Mouse (Mus musculus) heart, embryonic 13.5 days (tissue): ENCODE results near the gene Hspa12b. TPM values are rescaled to one million over a fixed set of nuclear protein-coding genes. Genes with fewer than 3 reads are reported as not detected.

Experiments used
- ATAC-seq: fragments of 200-750 bp; cut with Nextera tagmentation; 2 replicates; pipeline ENCODE4 v1.8.0; 2017; ENCODE audit warnings: moderate TSS enrichment; ENCODE audit not compliant: insufficient number of reproducible peaks, low FRiP score, low TSS enrichment; ENCODE audit errors: extremely low read depth
- H3K27ac ChIP-seq: fragments of 300-500 bp; sonication (generic); replicated peaks from 2 replicates; pipeline ENCODE4 v1.5.1; 2015; ENCODE audit warnings: moderate library complexity, mild to moderate bottlenecking, inconsistent platforms
- H3K27me3 ChIP-seq: fragments of 300-500 bp; sonication (generic); replicated peaks from 2 replicates; pipeline ENCODE4 v1.6.1; 2015; ENCODE audit warnings: mild to moderate bottlenecking, inconsistent platforms
- H3K36me3 ChIP-seq: fragments of 300-500 bp; sonication (generic); 2 replicates; pipeline ENCODE4 v1.6.1; 2015; ENCODE audit warnings: mild to moderate bottlenecking, inconsistent platforms
- H3K4me1 ChIP-seq: fragments of 300-500 bp; sonication (generic); 2 replicates; pipeline ENCODE4 v1.6.1; 2015; ENCODE audit warnings: inconsistent platforms
- H3K4me2 ChIP-seq: fragments of 300-500 bp; sonication (generic); 2 replicates; pipeline ENCODE4 v1.6.1; 2015; ENCODE audit warnings: inconsistent platforms, mild to moderate bottlenecking, moderate library complexity
- H3K4me3 ChIP-seq: fragments of 300-500 bp; sonication (generic); 2 replicates; pipeline ENCODE4 v1.5.1; 2015; ENCODE audit warnings: moderate library complexity, mild to moderate bottlenecking, inconsistent platforms
- H3K9ac ChIP-seq: fragments of 300-500 bp; sonication (generic); 2 replicates; pipeline ENCODE4 v1.6.1; 2015; ENCODE audit warnings: inconsistent platforms, mild to moderate bottlenecking, moderate library complexity
- H3K9me3 ChIP-seq: fragments of 300-500 bp; sonication (generic); 2 replicates; pipeline ENCODE4 v1.6.1; 2016; ENCODE audit warnings: inconsistent platforms
- WGBS: fragments of 180-500 bp; shearing (Covaris S2); methylation state at CpG from one replicate; pipeline ENCODE4 v1.1.7; 2015; ENCODE audit warnings: mixed read lengths; 5-methylcytosine and 5-hydroxymethylcytosine counted together
- polyA plus RNA-seq: library from polyadenylated mRNA; unstranded; fragments of >200 nt; fragmentation: Nextera tagmentation; extraction: Ambion mirVana; gene quantifications from 2 replicates; pipeline ENCODE4 v1.2.1, GENCODE M21; 2015

The Hspa12b gene
- polyA plus RNA-seq, 1 experiment from 2014 or later, result 8.1 TPM

DNA sequence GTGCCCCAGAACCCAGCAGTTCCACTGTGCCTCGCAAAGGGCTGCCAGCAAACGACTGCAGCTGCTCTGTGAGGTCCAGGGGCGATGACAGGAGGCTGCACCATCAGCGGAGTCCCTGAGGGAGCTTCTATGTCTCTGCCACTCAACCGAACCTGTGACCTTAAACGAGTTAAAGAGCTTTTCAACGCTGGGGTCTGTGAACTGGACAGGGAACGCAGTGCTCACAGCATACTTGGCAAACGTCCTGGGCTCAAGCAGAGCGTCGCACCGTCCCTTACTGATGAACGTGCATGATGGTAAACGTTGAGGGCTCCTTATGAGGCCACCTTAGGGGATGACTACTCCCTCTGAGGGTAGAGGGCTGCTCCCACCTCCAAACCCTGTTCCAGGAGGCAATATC is 59.3 kb downstream of the Hspa12b start:
- H3K27ac ChIP-seq, result peak overlapping the region; percentile 95
- H3K9me3 ChIP-seq, result no peaks in the 10 kb centered on the region
- ATAC-seq, result peak; percentile 56; the same call in 1 of the 2 replicates
- peak overlapping the region; percentile 92 for H3K9ac ChIP-seq
- H3K4me2 ChIP-seq, result peak overlapping the region; percentile 95
- H3K27me3 ChIP-seq, result peaks cover 4% of the 10 kb centered on the region; the same call in 1 of the 2 replicates
- H3K4me1 ChIP-seq, result peaks cover 50% of the 10 kb centered on the region
- peaks cover 23% of the 10 kb centered on the region for H3K36me3 ChIP-seq
- H3K4me3 ChIP-seq, result peak overlapping the region; percentile 73
- 1% methylated on average over 14 of the region's 14 CpGs for WGBS

DNA sequence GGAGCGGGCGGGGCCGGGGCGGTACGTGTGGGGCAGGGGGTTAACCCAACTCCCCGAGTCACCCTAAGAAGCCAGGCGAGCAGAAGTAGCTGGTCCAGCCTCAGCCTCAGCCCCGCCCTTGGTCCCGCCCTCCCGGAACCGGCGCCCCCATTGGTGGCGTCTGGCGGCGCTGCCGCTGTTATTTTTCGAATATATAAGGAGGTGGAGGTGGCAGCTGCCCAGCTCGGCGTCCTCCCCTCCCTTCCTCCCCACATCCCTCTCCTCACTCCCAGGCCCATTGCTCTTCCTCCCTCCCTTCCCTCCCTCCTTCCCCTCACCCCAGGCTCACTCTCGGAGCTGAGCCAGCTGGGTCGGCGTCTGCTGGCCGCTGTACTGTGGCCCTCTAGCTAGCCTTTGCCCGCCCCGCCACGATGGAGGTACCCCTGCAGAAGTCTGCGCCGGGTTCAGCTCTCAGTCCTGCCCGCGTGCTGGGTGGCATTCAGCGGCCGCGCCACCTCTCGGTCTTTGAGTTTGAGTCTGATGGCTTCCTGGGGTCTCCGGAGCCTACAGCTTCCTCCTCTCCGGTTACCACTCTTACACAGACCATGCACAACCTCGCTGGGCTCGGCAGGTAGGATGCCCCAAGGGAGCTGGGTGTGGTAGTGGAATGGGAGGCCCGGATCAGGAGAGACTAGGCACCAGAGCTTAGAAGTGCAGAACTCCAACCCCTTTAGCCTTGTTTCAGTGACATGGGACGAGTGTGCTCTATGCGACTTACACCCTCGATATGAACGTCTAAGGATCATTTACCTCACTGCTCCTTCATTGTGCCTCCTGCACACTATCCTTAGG is 59.9 kb downstream of the Hspa12b start, which contains the start of the genes Cdc25b and Spef1:
Gene Cdc25b (plus strand): TSS at position 179 of the 831 bp plus-strand sequence.
Gene Spef1 (minus strand): TSS at position 512 of the 831 bp plus-strand sequence.
- Histone ChIP-seq H3K4me1 (peaks cover 50% of the 10 kb centered on the region), H3K27ac (peak within 1 kb of the TSS; percentile 95), H3K36me3 (peaks cover 30% of the 10 kb centered on the region), H3K27me3 (peaks cover 4% of the 10 kb centered on the region; the same call in 1 of the 2 replicates), H3K4me2 (peak within 1 kb of the TSS; percentile 95), H3K9ac (peak within 1 kb of the TSS; percentile 92), H3K9me3 (no peaks in the 10 kb centered on the region), H3K4me3 (peak within 1 kb of the TSS; percentile 73)
- under 1% methylated on average over 43 of the region's 43 CpGs for WGBS
- ATAC-seq, result peak; percentile 80

DNA sequence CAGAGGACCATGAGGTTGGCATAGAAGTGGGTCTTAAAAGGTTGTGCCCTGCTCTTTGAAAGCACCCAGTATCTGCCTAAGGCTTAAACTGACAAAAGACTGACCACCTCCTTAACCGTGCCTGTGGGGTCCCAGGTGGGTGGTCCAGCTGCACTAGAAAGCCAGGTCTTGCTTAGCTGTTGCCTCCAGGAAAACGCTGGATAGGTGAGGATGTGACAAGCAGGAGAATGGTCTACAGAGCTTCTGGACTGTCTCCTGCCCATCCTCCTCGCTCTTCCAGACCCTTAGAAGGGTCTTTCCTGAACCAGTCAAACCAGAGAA is 60.5 kb downstream of the Hspa12b start:
- Histone ChIP-seq H3K9me3 (no peaks in the 10 kb centered on the region), H3K4me2 (peak overlapping the region; percentile 95), H3K36me3 (peaks cover 34% of the 10 kb centered on the region), H3K4me1 (peaks cover 50% of the 10 kb centered on the region), H3K27ac (peak overlapping the region; percentile 95; the same call in 1 of the 2 replicates), H3K4me3 (peak overlapping the region; percentile 73), H3K9ac (peak overlapping the region; percentile 92), H3K27me3 (peaks cover 4% of the 10 kb centered on the region; the same call in 1 of the 2 replicates)
- no peak for ATAC-seq
- 31% methylated on average over 3 of the region's 3 CpGs for WGBS

DNA sequence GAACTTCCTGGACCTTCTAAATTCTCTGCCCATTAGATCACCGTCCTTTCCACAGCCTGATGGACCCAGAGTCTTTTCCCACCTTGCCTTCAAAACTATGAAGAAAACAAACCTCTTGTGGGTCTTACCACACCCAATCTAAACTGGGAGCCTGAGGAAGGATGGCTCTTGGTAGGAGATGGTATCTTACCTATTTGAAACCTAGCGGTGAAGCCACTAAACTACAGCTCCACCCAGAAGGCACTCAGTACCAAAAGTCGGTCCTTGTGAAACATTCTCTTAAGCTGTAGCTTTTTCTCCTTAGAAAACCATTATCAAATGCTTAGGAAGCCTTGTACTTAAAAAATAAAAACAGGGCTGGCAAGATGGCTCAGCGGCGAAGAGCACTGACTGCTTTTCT is 61.2 kb downstream of the Hspa12b start:
- Histone ChIP-seq H3K9me3 (no peaks in the 10 kb centered on the region), H3K4me1 (peaks cover 50% of the 10 kb centered on the region), H3K4me3 (no peak overlapping the region; the same call in 1 of the 2 replicates), H3K36me3 (peaks cover 42% of the 10 kb centered on the region), H3K27ac (no peak overlapping the region), H3K27me3 (peaks cover 4% of the 10 kb centered on the region; the same call in 1 of the 2 replicates), H3K9ac (peak overlapping the region; percentile 92; the same call in 1 of the 2 replicates), H3K4me2 (peak overlapping the region; percentile 95; the same call in 1 of the 2 replicates)
- WGBS, result 86% methylated on average over 5 of the region's 5 CpGs
- ATAC-seq, result no peak

DNA sequence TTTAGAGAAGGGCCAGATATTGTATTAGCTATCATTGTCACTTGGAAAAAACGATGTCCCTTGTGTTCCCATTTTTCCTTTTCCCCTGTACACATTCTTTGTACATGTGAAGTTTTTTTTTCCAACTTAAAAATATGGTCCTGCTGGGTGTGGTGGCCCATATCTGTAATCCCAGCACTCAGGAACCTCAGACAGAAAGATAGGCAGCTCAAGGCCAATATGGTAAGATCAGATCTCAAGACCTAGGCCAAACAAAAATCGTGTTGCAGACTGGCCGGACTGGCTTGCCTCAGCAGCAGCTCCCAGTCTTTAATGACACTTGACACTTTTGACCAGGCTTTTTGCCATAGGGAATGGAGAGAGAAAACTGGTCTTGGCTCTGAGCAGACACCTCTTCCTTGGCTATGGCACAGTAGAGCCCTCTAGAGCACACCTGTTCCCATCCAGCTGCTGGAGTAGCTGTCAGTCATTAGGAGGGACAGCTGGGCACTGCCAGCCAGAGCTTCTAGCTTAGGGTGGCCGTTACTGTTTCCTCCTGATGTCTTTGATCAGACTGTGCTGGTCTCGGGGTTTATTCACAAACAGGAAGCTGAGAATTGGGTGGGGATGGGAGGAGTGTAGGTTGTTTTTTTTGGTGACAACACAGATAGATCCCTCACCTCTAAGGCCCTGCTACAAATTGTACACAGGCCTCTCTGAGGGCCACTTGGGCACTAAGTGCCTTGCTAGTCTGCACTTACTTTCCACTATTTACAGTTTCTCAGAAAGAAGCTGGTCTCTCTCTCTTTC is 62.6 kb downstream of the Hspa12b start:
- H3K4me3 ChIP-seq, result no peak overlapping the region
- H3K9me3 ChIP-seq, result no peaks in the 10 kb centered on the region
- peaks cover 50% of the 10 kb centered on the region for H3K4me1 ChIP-seq
- WGBS, result 50% methylated on average over 5 of the region's 5 CpGs
- H3K36me3 ChIP-seq, result peaks cover 56% of the 10 kb centered on the region
- 0 out of 2 replicates have a peak overlapping the region, but pooled peaks have one; percentile 7 for H3K27ac ChIP-seq
- no peak for ATAC-seq
- peak overlapping the region; percentile 29 for H3K4me2 ChIP-seq
- peaks cover 4% of the 10 kb centered on the region; the same call in 1 of the 2 replicates for H3K27me3 ChIP-seq
- no peak overlapping the region for H3K9ac ChIP-seq

DNA sequence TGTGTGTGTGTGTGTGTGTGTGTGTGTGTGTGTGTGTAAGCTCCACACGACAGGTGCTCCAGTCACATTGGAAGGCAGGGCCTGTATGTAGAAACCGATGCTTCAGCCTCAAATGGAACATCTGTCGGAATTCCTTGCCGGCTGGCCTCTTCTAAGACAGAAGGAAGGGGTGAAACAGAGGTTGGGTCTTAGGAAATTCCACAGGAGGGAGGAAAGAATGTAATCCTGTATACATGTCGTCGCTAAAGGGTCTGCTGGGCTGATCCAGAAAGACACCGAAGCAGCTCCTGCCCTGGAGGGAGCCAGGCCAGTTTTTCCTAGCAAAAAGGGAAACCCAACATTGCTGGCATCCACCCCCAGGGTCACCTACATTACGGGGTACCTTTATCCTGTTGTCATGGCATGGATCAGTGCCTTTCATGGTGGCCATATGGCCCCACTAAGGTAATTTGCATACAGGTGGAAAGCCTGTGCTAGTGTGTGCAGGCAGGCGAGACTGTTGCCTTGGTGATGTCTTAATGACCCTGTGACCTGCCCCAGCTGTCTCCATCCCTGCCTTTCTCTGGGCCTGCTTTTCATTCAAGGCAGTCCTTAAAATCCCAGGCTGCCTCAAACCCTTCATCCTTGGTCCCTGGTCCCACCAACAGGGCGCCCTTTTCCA is 63.4 kb downstream of the Hspa12b start:
- H3K27me3 ChIP-seq, result no peaks in the 10 kb centered on the region; the same call in 1 of the 2 replicates
- H3K4me3 ChIP-seq, result no peak overlapping the region
- H3K9ac ChIP-seq, result no peak overlapping the region
- H3K4me1 ChIP-seq, result peaks cover 49% of the 10 kb centered on the region
- H3K9me3 ChIP-seq, result no peaks in the 10 kb centered on the region
- peak overlapping the region; percentile 29 for H3K4me2 ChIP-seq
- WGBS, result 56% methylated on average over 10 of the region's 10 CpGs
- H3K36me3 ChIP-seq, result peaks cover 63% of the 10 kb centered on the region
- H3K27ac ChIP-seq, result no peak overlapping the region
- no peak for ATAC-seq

DNA sequence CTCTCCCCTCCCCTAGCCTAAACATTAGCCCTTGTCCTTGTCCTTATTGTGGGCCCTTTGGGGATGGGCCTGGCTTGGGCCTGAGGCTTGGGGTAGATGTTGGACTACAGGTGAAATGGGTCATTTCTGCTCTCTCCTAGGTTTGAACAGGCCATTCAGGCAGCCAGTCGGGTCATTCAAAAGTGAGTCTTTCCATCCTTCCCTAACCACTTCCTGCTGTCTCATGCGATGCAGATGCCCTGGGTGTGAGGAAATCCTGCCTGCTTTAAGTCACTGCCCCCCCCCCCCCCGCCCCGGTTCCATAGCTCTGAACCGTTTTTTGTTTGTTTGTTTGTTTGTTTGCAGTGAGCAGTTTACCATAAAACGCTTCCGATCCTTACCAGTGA is 63.9 kb downstream of the Hspa12b start:
- Histone ChIP-seq H3K27ac (no peak overlapping the region), H3K4me2 (no peak overlapping the region), H3K4me1 (peaks cover 43% of the 10 kb centered on the region), H3K27me3 (no peaks in the 10 kb centered on the region; the same call in 1 of the 2 replicates), H3K4me3 (no peak overlapping the region), H3K9ac (no peak overlapping the region), H3K9me3 (no peaks in the 10 kb centered on the region), H3K36me3 (peaks cover 67% of the 10 kb centered on the region)
- no peak for ATAC-seq
- 71% methylated on average over 7 of the region's 7 CpGs for WGBS

Other genes with a start within 250 kb of the Hspa12b start
- gene 4930402H24Rik, start 220.9 kb upstream of the Hspa12b start, polyA plus RNA-seq, result 44.5 and 46.0 TPM in 2 replicates
- 3.7 and 4.7 TPM in 2 replicates for gene Atrn, start 220.8 kb upstream of the Hspa12b start, polyA plus RNA-seq
- 3.2 and 3.4 TPM in 2 replicates for gene Gfra4, start 84.2 kb upstream of the Hspa12b start, polyA plus RNA-seq
- gene Adam33, start 63.5 kb upstream of the Hspa12b start, polyA plus RNA-seq, result 11.7 and 12.8 TPM in 2 replicates
- gene Siglec1, start 40.5 kb upstream of the Hspa12b start, polyA plus RNA-seq, result 0.31 and 0.33 TPM in 2 replicates
- gene Gm11037, start 6.2 kb downstream of the Hspa12b start, polyA plus RNA-seq, result not detected in 2 replicates
- 69.0 and 71.4 TPM in 2 replicates for gene 1700037H04Rik, start 32.8 kb downstream of the Hspa12b start, polyA plus RNA-seq
- 6.8 and 7.0 TPM in 2 replicates for gene Cenpb, start 52.8 kb downstream of the Hspa12b start, polyA plus RNA-seq
- gene Cdc25b, start 59.7 kb downstream of the Hspa12b start, polyA plus RNA-seq, result 36.6 and 41.2 TPM in 2 replicates
- 1.3 and 1.5 TPM in 2 replicates for gene Spef1, start 60.0 kb downstream of the Hspa12b start, polyA plus RNA-seq
- gene Ap5s1, start 79.8 kb downstream of the Hspa12b start, polyA plus RNA-seq, result 32.0 and 35.2 TPM in 2 replicates
- 18.8 and 20.1 TPM in 2 replicates for gene Mavs, start 106.8 kb downstream of the Hspa12b start, polyA plus RNA-seq
- gene Pank2, start 135.2 kb downstream of the Hspa12b start, polyA plus RNA-seq, result 20.8 and 25.1 TPM in 2 replicates
- 2.0 and 2.2 TPM in 2 replicates for gene Rnf24, start 225.6 kb downstream of the Hspa12b start, polyA plus RNA-seq